Mouse (Mus musculus): ENCODE data around the gene Zfp526. TPM values are rescaled to one million over a fixed set of nuclear protein-coding genes. Genes with fewer than 3 reads are reported as not detected.

The Zfp526 gene
- polyA plus RNA-seq (2012; rRNA removed), result 4.3 and 4.7 TPM in 2 replicates

GRCm38 (mm10) chr7:25221102-25221883 lies at the start of gene Zfp526:
Gene Zfp526, plus strand, starts transcription at chr7:25221425.

DNA sequence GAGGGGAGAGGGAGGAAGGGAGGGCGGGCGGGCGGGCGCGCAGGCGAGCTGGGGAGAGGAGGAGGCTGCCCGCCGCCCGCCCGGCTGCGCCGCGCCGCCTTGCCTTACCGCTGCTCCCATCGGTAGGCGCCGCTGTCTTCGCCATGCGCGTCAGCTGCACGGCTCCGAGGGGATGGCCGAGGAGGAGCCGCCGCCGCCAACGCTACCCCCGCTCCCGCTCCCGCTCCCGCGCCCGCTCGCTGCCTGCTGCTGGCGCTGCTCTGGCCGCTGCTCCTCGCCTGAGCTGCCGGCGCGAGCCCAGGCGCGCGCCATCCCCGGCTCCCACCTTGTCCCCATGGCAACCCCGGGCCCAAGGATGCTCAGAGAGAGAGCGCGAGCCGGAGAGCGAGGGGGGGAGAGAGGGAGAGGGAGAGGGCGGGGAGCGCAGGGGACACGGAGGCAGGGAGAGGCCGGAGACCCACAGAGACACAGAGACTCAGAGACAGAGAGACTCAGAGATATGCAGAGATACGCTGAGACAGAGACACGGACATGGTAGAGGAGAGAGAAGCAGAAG lies 41.5 kb upstream of the Zfp526 start, which contains the start of gene Pou2f2:
Gene Pou2f2 (minus strand): TSS at position 121 of the 556 bp plus-strand sequence.

DNA sequence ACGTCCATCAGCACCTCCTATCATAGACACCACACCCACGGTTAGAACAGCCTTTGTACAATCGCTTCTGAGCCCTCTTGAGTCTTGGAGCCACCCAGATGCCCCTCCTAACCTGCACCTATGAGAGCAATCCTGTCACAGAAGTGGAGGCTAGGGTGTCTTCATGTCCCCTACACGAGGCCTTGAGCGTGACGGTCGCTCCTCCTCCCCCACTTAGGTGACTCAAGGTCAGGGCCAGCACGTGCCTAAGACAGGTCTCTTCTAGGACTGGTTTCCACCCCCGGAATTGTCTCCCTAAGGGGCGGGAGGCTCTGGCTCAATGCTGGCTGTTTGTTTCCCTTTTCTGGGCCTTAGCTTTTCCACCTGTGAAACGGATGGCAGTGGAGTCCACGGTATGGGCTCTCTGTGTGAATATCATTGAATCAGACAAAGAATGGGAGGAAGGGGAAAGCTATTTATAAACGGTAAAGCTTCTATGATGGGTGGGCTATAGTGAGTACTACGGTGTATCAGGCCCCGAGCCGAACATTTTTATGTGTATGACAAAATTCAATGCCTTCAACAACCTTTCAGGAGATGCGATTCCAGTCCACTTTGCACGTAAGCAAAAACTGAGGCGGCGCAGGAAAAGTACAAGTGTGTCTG lies 646 bp upstream of the Zfp526 start, which contains the start of gene Dedd2:
Gene Dedd2 (minus strand): TSS at position 159 of the 645 bp plus-strand sequence.

DNA sequence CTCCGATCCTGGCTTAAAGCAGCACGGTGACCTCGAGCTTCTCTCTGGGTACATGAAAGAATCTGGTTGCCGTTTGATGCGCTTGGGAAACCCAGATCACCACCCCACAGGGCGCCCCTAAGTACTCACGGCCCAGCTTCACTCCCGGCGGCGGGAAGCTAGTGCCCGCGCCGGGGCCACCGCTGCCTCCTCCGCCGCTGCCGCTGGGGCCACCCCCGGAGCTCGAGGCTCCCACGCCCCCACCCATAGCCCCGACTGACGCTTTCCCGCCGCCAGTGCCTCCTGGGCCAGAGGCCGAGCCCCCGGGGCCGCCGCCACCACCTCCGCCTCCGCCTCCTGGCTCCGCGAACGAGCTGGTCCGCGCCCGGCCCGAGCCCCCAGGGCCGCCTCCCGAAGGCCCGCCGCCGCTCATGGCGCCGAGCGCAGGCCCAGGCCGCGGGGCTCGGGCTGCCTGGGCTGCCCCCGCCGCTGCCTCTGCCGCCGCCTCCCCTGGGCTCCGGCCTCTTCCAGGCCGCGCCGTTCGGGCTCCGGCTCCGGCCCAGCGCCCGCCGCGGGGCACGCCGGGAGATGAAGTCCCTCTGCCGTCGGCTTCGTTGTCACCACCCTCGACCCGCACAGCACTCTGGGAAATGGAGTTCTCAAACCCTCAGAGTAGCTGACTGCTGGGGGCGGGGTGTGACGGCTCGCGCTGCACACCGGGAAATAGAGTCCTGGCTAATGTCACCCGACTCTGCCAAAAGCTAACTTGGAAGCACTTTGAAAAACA lies 16.2 kb downstream of the Zfp526 start, which contains the start of gene Gsk3a:
Gene Gsk3a (minus strand): TSS at position 603 of the 766 bp plus-strand sequence.

DNA sequence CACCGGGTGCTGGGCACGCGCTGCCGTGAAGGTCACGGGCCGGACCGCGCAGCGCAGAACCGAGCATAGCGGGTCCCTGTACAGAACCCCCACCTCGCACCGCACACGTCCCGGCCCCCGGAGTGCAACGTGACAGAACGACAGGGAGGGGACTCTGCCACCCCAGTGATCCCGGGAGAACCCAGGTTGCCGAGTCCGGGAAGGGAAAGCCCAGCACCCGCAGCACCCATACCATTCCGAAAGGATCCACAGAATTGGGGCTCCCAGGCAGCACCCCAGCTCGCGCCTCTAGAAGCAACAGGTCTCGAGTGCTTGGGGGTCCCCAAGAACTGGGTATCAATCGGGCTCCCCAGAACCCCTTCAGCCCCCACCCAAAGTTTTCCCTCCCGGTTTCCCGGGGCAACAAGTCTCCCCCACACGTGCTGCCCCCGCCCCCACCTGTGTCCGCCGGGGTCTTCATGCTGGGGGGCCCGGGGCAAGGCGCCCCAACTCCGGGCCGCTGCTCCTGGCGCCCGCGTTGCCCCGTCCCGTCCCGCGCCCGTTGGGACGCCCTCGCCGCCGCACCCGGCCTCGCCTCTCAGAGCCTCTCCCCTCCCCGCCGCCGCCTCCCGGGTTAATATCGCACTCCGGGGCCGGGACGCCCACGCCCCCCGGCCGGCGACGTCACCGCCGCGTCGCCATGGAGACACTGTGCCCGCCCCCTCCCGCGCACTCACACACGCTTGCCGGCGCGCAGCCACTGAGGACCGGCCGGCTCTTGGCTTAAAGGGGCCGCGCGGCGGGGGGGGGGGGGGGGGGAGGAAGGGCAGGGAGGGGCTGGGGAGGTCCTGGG lies 29.1 kb downstream of the Zfp526 start, which contains the start of gene Erf:
Gene Erf (minus strand): TSS at position 621 of the 832 bp plus-strand sequence.

GRCm38 (mm10) chr7:25267301-25267750 lies 46.1 kb downstream of the Zfp526 start, which contains the start of gene Cic:
Gene Cic, plus strand, starts transcription at chr7:25267704.

Other genes with a start within 250 kb of the Zfp526 start
- 40.1 and 44.3 TPM in 2 replicates for gene Rabac1, start 248.7 kb upstream of the Zfp526 start, polyA plus RNA-seq (2012; rRNA removed)
- gene Atp1a3, start 215.5 kb upstream of the Zfp526 start, polyA plus RNA-seq (2012; rRNA removed), result 0.26 and 0.41 TPM in 2 replicates
- 3.9 and 4.4 TPM in 2 replicates for gene Grik5, start 149.1 kb upstream of the Zfp526 start, polyA plus RNA-seq (2012; rRNA removed)
- gene Zfp574, start 148.9 kb upstream of the Zfp526 start, polyA plus RNA-seq (2012; rRNA removed), result 5.2 and 5.9 TPM in 2 replicates
- 0.72 and 0.93 TPM in 2 replicates for gene Pou2f2, start 41.7 kb upstream of the Zfp526 start, polyA plus RNA-seq (2012; rRNA removed)
- 22.5 and 25.8 TPM in 2 replicates for gene Dedd2, start 810 bp upstream of the Zfp526 start, polyA plus RNA-seq (2012; rRNA removed)
- 44.8 and 49.1 TPM in 2 replicates for gene Gsk3a, start 16.4 kb downstream of the Zfp526 start, polyA plus RNA-seq (2012; rRNA removed)
- gene Erf, start 29.3 kb downstream of the Zfp526 start, polyA plus RNA-seq (2012; rRNA removed), result 7.9 and 8.1 TPM in 2 replicates
- gene Cic, start 46.3 kb downstream of the Zfp526 start, polyA plus RNA-seq (2012; rRNA removed), result 14.3 and 14.4 TPM in 2 replicates
- gene Pafah1b3, start 76.6 kb downstream of the Zfp526 start, polyA plus RNA-seq (2012; rRNA removed), result 23.2 and 24.7 TPM in 2 replicates
- 0.05 TPM in 1 of 2 replicates, not detected in the other for gene Prr19, start 80.0 kb downstream of the Zfp526 start, polyA plus RNA-seq (2012; rRNA removed)
- 0.02 and 0.03 TPM in 2 replicates for gene Tmem145, start 84.7 kb downstream of the Zfp526 start, polyA plus RNA-seq (2012; rRNA removed)
- gene Megf8, start 95.7 kb downstream of the Zfp526 start, polyA plus RNA-seq (2012; rRNA removed), result 1.1 and 1.4 TPM in 2 replicates
- not detected in 2 replicates for gene Cnfn, start 148.3 kb downstream of the Zfp526 start, polyA plus RNA-seq (2012; rRNA removed)
- 1.7 and 2.1 TPM in 2 replicates for gene Lipe, start 177.3 kb downstream of the Zfp526 start, polyA plus RNA-seq (2012; rRNA removed)
- not detected in 2 replicates for gene Cxcl17, start 191.5 kb downstream of the Zfp526 start, polyA plus RNA-seq (2012; rRNA removed)

Data from liver, embryonic 14 days (tissue).